Mouse (Mus musculus): ENCODE data around the gene Bcor.

- TF ChIP-seq CTCF (IDR thresholded peaks at IDR 0.05 in 2 of 3, conservative IDR thresholded peaks at IDR 0.05 in 1 of 3; ENCODE audit: control insufficient read depth in 1 of 3, insufficient read depth in 1 of 3, low read depth in 2 of 3, low read length in 3 of 3, poor library complexity in 1 of 3, severe bottlenecking in 1 of 3) (no peak), POLR2A (IDR thresholded peaks at IDR 0.05; ENCODE audit: control insufficient read depth in 1 of 2, insufficient read depth in 1 of 2, low read depth in 1 of 2, low read length in 2 of 2, poor library complexity in 1 of 2) (no peak), MAX (IDR thresholded peaks at IDR 0.05; ENCODE audit: low read length) (no peak), HCFC1 (IDR thresholded peaks at IDR 0.05; ENCODE audit: low read depth, low read length) (no peak), EP300 (IDR thresholded peaks at IDR 0.05; ENCODE audit: low read depth in 1 of 2, low read length in 2 of 2) (no peak), GATA1 (IDR thresholded peaks at IDR 0.05; ENCODE audit: low read depth, low read length) (no peak), ETS1 (IDR thresholded peaks at IDR 0.05; ENCODE audit: low read depth, low read length) (no peak), POLR2AphosphoS2 (IDR thresholded peaks at IDR 0.05; ENCODE audit: low read length) (no peak)
These were observed 158.8 kb downstream of the Bcor start for GRCm38 (mm10) chrX:12001336-12001735.
